Mouse (Mus musculus) c-Kit-positive CD71-positive TER-119-negative erythroid progenitor cells, embryonic 14.5 days (primary cell): ENCODE data around the gene E130114P18Rik.

Experiments
- DNase-seq: peaks from one replicate; pipeline ENCODE4 v3.0.0-alpha.2; 2013; ENCODE audit warnings: low read depth

The E130114P18Rik gene

DNA sequence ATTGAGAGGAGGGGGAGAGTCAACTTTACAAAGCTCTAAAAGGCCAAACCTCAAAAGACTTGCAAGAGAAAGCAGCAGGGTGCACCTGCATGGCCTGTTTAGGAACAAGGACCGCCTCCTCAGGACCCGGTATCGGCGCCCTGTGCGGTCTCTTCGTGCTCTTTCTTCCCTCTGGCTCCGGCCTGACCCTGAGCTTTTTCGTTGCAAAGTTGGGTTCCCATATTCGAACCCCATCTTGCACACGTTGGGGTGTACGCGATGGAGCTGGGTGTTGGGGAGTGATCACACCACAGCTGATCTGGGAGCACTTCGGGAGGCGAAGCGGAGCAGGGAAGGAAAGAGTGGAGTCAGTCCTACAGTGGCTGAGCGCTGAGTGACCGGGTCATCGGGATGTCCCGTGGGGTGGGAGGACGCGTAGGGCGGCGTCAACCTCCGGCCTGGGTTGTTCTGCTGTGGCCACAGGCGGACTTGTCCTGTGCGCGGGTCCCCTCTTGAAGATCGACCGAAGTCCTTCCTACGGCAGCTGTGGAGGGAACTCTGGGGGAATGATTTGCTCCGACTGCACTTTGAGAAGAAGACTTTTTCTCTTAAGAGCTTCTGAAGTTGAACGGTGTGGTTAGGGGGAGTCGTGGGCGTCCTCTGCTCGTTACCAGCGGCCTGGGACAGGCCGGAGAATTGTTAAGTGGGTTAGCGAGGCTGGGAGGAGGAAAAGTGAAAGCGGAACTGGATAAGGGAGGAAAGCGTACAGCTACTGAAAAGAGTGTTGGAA, 26.2 kb downstream of the E130114P18Rik start:
- no peak for DNase-seq

- DNase-seq: peak; percentile 86
Observed at GRCm38 (mm10) chr4:97751030-97751482, 26.8 kb downstream of the E130114P18Rik start.

DNA sequence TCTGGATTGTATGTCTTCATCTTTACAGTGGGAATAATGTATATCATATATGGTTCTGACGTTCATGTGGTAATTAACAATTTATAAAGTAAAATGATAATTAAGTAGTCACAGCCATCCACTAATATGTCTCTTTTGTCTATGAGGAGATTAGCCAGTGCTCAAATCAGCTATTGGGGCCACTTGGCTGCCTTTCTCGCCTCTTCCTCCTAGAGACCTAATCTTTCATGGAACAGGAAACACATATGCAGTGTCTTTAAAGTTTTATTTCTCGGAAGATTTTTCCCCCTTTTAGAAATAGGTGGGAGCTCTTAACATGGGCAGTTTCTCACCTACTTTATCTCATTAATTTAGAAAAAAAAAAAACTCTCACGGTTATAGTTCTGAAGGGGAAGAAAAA, 27.5 kb downstream of the E130114P18Rik start:
- DNase-seq: no peak

- DNase-seq: no peak
Observed at GRCm38 (mm10) chr4:97746106-97746900, 31.6 kb downstream of the E130114P18Rik start.

- no peak for DNase-seq
Observed at GRCm38 (mm10) chr4:97745296-97746105, 32.4 kb downstream of the E130114P18Rik start.

DNA sequence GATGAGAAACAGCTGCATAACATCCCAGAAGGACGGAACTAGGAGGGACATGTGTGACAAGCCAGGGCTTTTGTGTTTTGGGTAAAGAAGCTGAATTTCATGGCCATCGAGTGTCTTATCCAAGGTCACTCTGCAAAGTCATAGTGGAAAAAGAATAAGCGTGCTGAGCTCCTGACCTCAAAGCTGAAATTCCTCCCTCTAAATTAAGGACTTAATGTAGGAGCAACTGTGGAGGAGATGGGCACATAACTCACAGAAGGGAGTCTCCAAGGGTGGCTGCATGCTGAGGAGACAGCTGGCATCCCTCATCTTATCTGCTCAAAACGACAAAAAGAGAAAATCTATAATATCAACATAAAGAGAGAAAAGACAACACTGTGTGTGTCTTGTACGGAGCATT, 33.9 kb downstream of the E130114P18Rik start:
- DNase-seq: no peak

DNA sequence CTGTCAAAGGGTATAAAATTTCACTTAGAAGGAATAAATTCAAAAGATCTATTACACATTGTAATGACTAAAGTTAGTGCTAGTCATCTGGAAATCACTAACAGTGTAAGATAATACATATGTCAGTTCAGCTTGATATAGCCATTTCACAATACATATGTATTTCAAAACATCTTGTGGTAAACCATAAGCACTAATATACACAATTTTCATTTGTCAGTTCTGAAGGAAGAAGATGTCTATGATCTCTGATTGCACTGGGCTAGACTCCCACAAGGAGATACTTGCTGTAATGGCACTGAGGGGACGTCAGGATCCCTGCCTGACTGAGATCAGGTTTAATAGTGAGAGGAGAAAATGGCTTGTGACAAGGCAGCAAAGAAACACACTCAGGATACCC, 44.5 kb downstream of the E130114P18Rik start:
- no peak for DNase-seq

DNA sequence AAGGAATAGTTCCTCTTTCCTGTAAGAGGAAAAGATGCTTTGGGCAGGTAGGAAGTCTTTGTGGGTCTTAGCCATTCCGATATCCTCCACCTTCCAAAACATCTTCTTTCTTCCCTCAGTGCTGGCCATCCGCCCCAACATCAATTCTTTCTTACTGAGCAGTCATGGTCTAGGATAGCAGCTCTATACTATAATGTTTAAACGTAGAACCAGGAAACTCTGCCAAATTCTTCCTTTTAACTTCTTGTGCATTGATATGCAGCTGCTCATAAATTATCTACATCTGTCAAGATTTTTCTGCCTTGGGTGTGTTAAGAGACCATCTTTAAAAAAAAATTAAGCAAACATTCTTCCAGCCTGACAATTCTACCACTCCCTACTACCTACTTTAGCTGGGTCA, 47.5 kb downstream of the E130114P18Rik start:
- DNase-seq: no peak

DNA sequence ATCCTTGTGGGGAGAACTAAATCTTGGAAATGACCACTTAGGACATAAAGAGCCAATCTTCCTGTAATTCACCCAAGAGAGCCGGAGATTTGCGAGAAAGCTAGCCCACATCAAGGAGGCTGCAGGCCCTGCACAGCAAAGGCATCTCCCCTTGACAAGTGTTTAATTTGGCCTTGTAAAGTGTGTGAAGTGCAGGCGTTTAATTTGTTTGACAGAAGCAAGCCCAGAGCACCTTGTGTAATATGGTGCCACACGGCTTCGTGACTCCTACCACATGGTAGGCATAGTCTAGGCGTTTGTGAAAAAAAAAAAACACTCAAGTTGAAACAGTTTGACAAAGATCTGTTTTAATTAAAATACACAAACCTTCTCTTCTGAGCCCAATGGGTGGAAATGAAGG, 47.9 kb downstream of the E130114P18Rik start:
- no peak for DNase-seq

- DNase-seq: peak; percentile 10
Observed at GRCm38 (mm10) chr4:97728520-97728919, 49.4 kb downstream of the E130114P18Rik start.

DNA sequence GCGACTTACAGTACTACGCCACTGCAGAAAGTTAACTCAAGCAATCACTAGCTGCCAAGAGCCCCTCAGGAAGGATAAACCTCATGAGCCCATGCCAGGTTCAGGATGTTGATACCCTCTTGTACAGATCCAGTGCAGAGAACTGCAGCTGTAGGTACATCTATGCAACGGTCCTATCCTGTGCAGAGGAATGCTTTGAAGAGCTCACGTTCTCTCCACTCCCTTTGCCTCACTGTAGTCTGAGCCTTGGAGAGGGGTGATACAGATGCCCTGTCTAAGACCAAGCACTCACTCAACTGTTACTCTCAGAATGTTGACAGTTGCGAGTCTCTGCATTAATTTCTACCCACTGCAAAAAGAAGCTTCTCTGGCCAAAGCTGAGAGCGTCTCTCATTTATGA, 54.5 kb downstream of the E130114P18Rik start:
- DNase-seq: no peak

GRCm38 (mm10) chr4:97722666-97723065, 55.2 kb downstream of the E130114P18Rik start:
- no peak for DNase-seq

- no peak for DNase-seq
Observed at GRCm38 (mm10) chr4:97714616-97715015, 63.3 kb downstream of the E130114P18Rik start.

GRCm38 (mm10) chr4:97714101-97714615, 63.7 kb downstream of the E130114P18Rik start:
- no peak for DNase-seq

- DNase-seq: no peak
Observed at GRCm38 (mm10) chr4:97712547-97712946, 65.3 kb downstream of the E130114P18Rik start.

- DNase-seq: no peak
Observed at GRCm38 (mm10) chr4:97710048-97710765, 67.7 kb downstream of the E130114P18Rik start.

GRCm38 (mm10) chr4:97707373-97708152, 70.3 kb downstream of the E130114P18Rik start:
- no peak for DNase-seq

- DNase-seq: no peak
Observed at GRCm38 (mm10) chr4:97696684-97697615, 80.9 kb downstream of the E130114P18Rik start.

DNA sequence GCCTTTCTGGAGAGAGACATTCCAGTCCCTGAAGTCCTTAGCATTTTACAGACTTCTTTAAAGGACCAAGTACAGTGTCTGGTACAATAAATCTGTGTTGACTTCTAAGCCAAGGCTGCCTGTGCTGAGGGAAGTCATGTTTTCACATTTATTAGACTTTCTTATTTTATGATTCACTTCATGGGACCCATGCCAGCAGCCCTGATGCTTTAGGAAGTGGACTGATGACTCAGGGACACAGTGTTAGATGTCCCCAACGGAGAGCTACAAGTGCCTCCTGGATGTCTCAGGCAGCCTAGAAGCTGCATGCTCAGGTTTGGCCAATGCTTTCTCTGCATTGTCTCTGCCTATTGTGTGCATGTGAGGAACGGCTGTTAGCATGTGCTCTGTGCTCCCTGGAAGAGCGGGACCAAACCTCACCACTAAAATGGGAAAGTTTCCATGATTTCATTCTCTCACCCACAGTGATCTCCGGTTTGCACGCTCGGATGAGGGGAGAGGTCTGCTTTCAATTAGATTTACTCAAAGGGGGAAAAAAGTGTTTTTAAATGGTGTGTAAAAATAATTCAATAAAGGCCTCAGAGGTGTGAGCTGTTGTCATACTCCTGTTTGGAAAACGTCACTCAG, 82.4 kb downstream of the E130114P18Rik start:
- DNase-seq: no peak
